In genomic region chr1:74296477-74296876, GRCm38 (mm10) we compare ENCODE assay signal across 9 mouse cellular contexts. TPM values are rescaled to one million over a fixed set of nuclear protein-coding genes. Genes with fewer than 3 reads are reported as not detected.
DNase-seq lines count a peak whose midpoint lies in the region; ATAC-seq lines count a peak whose summit lies in the region.
"Had no signal": no experiment of that assay in that cellular context is flagged by ENCODE, and none has a peak within 500 bp of the region (broad histone marks: within the 10 kb centered on the region; RNA-seq: fewer than 3 reads in every experiment).

No protein-coding gene starts in this region.

- no peaks in the 10 kb centered on the region for H3K27me3 ChIP-seq in kidney, embryonic 15.5 days
- no peaks in the 10 kb centered on the region for H3K27me3 ChIP-seq in embryonic facial prominence, embryonic 10.5 days (replicated peaks; ENCODE audit: low read depth, poor library complexity, severe bottlenecking)
- no peaks in the 10 kb centered on the region for H3K27me3 ChIP-seq in hindbrain, embryonic 15.5 days
- no peaks in the 10 kb centered on the region for H3K27me3 ChIP-seq in midbrain, embryonic 13.5 days

- 16% methylated on average over 6 of the region's 6 CpGs for WGBS in kidney, embryonic 15.5 days
- WGBS in embryonic facial prominence, embryonic 10.5 days = 45% methylated on average over 6 of the region's 6 CpGs
- 62% methylated on average over 6 of the region's 6 CpGs for WGBS in hindbrain, embryonic 15.5 days
- WGBS in midbrain, embryonic 13.5 days = 70% methylated on average over 6 of the region's 6 CpGs

- ATAC-seq in kidney, embryonic 15.5 days (replicated peaks; ENCODE audit: low FRiP score) = peak; percentile 37
- no peak for ATAC-seq in hindbrain, embryonic 15.5 days (ENCODE audit: low FRiP score, low read depth)
- no peak for ATAC-seq in midbrain, embryonic 13.5 days

- DNase-seq in kidney, adult 11 months = no peak
- DNase-seq in embryonic facial prominence, embryonic 10.5 days (ENCODE audit: low spot score) = no peak
- no peak for DNase-seq in layer of hippocampus, adult 8-10 months (ENCODE audit: low spot score in 2 of 2)
- DNase-seq in T-cell, adult 2 months (ENCODE audit: low spot score) = no peak
- DNase-seq in gastrocnemius, postnatal 10 days = no peak

- peak overlapping the region; percentile 98 for H3K27ac ChIP-seq in kidney, embryonic 15.5 days
- peak overlapping the region; percentile 82 for H3K27ac ChIP-seq in embryonic facial prominence, embryonic 10.5 days (replicated peaks)
- H3K27ac ChIP-seq in hindbrain, embryonic 15.5 days (replicated peaks) = peak overlapping the region; percentile 84
- H3K27ac ChIP-seq in midbrain, embryonic 13.5 days = peak overlapping the region; percentile 81; the same call in 1 of the 2 replicates

- peak overlapping the region; percentile 41; the same call in 1 of the 2 replicates for H3K9ac ChIP-seq in kidney, embryonic 15.5 days
- H3K9ac ChIP-seq in hindbrain, embryonic 15.5 days = no peak overlapping the region
- H3K9ac ChIP-seq in midbrain, embryonic 13.5 days (replicated peaks) = peak overlapping the region; percentile 28; the same call in 1 of the 2 replicates

- peak overlapping the region; percentile 53 for H3K4me2 ChIP-seq in kidney, embryonic 15.5 days
- peak overlapping the region; percentile 12; the same call in 1 of the 2 replicates for H3K4me2 ChIP-seq in hindbrain, embryonic 15.5 days
- H3K4me2 ChIP-seq in midbrain, embryonic 13.5 days (replicated peaks) = no peak overlapping the region

- H3K4me1 ChIP-seq in kidney, embryonic 15.5 days = peaks cover 65% of the 10 kb centered on the region
- peaks cover 36% of the 10 kb centered on the region for H3K4me1 ChIP-seq in embryonic facial prominence, embryonic 10.5 days
- H3K4me1 ChIP-seq in hindbrain, embryonic 15.5 days (replicated peaks) = peaks cover 31% of the 10 kb centered on the region
- H3K4me1 ChIP-seq in midbrain, embryonic 13.5 days (replicated peaks) = peaks cover 21% of the 10 kb centered on the region

- H3K4me3 ChIP-seq in kidney, embryonic 15.5 days (replicated peaks) = no peak overlapping the region
- H3K4me3 ChIP-seq in embryonic facial prominence, embryonic 10.5 days = peak overlapping the region; percentile 41; the same call in 1 of the 2 replicates
- no peak overlapping the region for H3K4me3 ChIP-seq in hindbrain, embryonic 15.5 days
- H3K4me3 ChIP-seq in midbrain, embryonic 13.5 days (replicated peaks) = no peak overlapping the region

- peaks cover 29% of the 10 kb centered on the region for H3K36me3 ChIP-seq in kidney, embryonic 15.5 days
- peaks cover 42% of the 10 kb centered on the region for H3K36me3 ChIP-seq in embryonic facial prominence, embryonic 10.5 days (replicated peaks)
- H3K36me3 ChIP-seq in hindbrain, embryonic 15.5 days = peaks cover 2% of the 10 kb centered on the region; the same call in 1 of the 2 replicates
- H3K36me3 ChIP-seq in midbrain, embryonic 13.5 days = peaks cover 11% of the 10 kb centered on the region

- no peaks in the 10 kb centered on the region for H3K9me3 ChIP-seq in kidney, embryonic 15.5 days (replicated peaks)
- no peaks in the 10 kb centered on the region for H3K9me3 ChIP-seq in embryonic facial prominence, embryonic 10.5 days
- no peaks in the 10 kb centered on the region for H3K9me3 ChIP-seq in hindbrain, embryonic 15.5 days
- no peaks in the 10 kb centered on the region for H3K9me3 ChIP-seq in midbrain, embryonic 13.5 days

RNA-seq across cellular contexts. Expression of gene Tmbim1, which starts 8.9 kb away (rescaled TPM):
- 25.6 and 31.2 TPM in 2 replicates for polyA plus RNA-seq in kidney, embryonic 15.5 days (2015; fragmentation: Nextera tagmentation; extraction: Ambion mirVana)
- 12.4 and 12.5 TPM in 2 replicates for polyA plus RNA-seq in embryonic facial prominence, embryonic 10.5 days (2016; fragmentation: Nextera tagmentation; extraction: Ambion mirVana)
- 11.1 and 11.5 TPM in 2 replicates for polyA plus RNA-seq in hindbrain, embryonic 15.5 days (2015; fragmentation: Nextera tagmentation; extraction: Ambion mirVana)
- 6.3 and 7.1 TPM in 2 replicates for polyA plus RNA-seq in midbrain, embryonic 13.5 days (2015; fragmentation: Nextera tagmentation; extraction: Ambion mirVana)
- 10 to 100 TPM; 24.9 to 37.2 (median 33.3) TPM for total RNA-seq in layer of hippocampus, adult 8-10 months (2022)
- total RNA-seq in gastrocnemius, postnatal 10 days (2021) = 10 to 100 TPM; 43.5 to 50.3 TPM

RNA-seq across cellular contexts. Expression of gene Pnkd, which starts 11.7 kb away (rescaled TPM):
- 138 and 139 TPM in 2 replicates for polyA plus RNA-seq in kidney, embryonic 15.5 days (2015; fragmentation: Nextera tagmentation; extraction: Ambion mirVana)
- polyA plus RNA-seq in embryonic facial prominence, embryonic 10.5 days (2016; fragmentation: Nextera tagmentation; extraction: Ambion mirVana) = 108 and 109 TPM in 2 replicates
- 137 and 144 TPM in 2 replicates for polyA plus RNA-seq in hindbrain, embryonic 15.5 days (2015; fragmentation: Nextera tagmentation; extraction: Ambion mirVana)
- 81.5 and 92.2 TPM in 2 replicates for polyA plus RNA-seq in midbrain, embryonic 13.5 days (2015; fragmentation: Nextera tagmentation; extraction: Ambion mirVana)
- 100 to 1,000 TPM; 170 to 190 (median 177) TPM for total RNA-seq in layer of hippocampus, adult 8-10 months (2022)
- 10 to 100 TPM; 69.7 to 70.5 TPM for total RNA-seq in gastrocnemius, postnatal 10 days (2021)

RNA-seq across cellular contexts. Expression of gene Aamp, which starts 11.9 kb away (rescaled TPM):
- 267 and 283 TPM in 2 replicates for polyA plus RNA-seq in kidney, embryonic 15.5 days (2015; fragmentation: Nextera tagmentation; extraction: Ambion mirVana)
- polyA plus RNA-seq in embryonic facial prominence, embryonic 10.5 days (2016; fragmentation: Nextera tagmentation; extraction: Ambion mirVana) = 259 and 262 TPM in 2 replicates
- 212 and 217 TPM in 2 replicates for polyA plus RNA-seq in hindbrain, embryonic 15.5 days (2015; fragmentation: Nextera tagmentation; extraction: Ambion mirVana)
- 198 and 203 TPM in 2 replicates for polyA plus RNA-seq in midbrain, embryonic 13.5 days (2015; fragmentation: Nextera tagmentation; extraction: Ambion mirVana)
- 100 to 1,000 TPM; 150 to 159 (median 154) TPM for total RNA-seq in layer of hippocampus, adult 8-10 months (2022)
- 10 to 100 TPM; 90.7 to 94.4 TPM for total RNA-seq in gastrocnemius, postnatal 10 days (2021)

RNA-seq across cellular contexts. Expression of gene Gpbar1, which starts 18.1 kb away (rescaled TPM):
- 1.7 and 2.1 TPM in 2 replicates for polyA plus RNA-seq in kidney, embryonic 15.5 days (2015; fragmentation: Nextera tagmentation; extraction: Ambion mirVana)
- polyA plus RNA-seq in embryonic facial prominence, embryonic 10.5 days (2016; fragmentation: Nextera tagmentation; extraction: Ambion mirVana) = 0.41 and 0.70 TPM in 2 replicates
- polyA plus RNA-seq in hindbrain, embryonic 15.5 days (2015; fragmentation: Nextera tagmentation; extraction: Ambion mirVana) = not detected in 2 replicates
- 0.24 and 0.31 TPM in 2 replicates for polyA plus RNA-seq in midbrain, embryonic 13.5 days (2015; fragmentation: Nextera tagmentation; extraction: Ambion mirVana)
- not detected for total RNA-seq in layer of hippocampus, adult 8-10 months (2022)
- under 1 TPM in 1 of 2 experiments, not detected in 1; 0.25 TPM for total RNA-seq in gastrocnemius, postnatal 10 days (2021)
- total RNA-seq: left cerebral cortex, adult 18-20 months had no signal
